Comparison of ENCODE assay signal across 16 mouse cellular contexts in genomic region chr17:93104516-93104915, GRCm38 (mm10).
DNase-seq lines count a peak whose midpoint lies in the region; ATAC-seq lines count a peak whose summit lies in the region.
"Had no signal": no experiment of that assay in that cellular context is flagged by ENCODE, and none has a peak within 500 bp of the region (broad histone marks: within the 10 kb centered on the region; RNA-seq: fewer than 3 reads in every experiment).

No protein-coding gene starts in this region.

- ATAC-seq in granulocyte monocyte progenitor cell, adult 5-6 weeks (replicated peaks; ENCODE audit: poor library complexity, severe bottlenecking) = no peak
- ATAC-seq: hindbrain, embryonic 16.5 days; intestine, embryonic 16.5 days had no signal

- peak; percentile 55 for DNase-seq in layer of hippocampus, adult 11-12 months (ENCODE audit: low spot score)
- no peak for DNase-seq in layer of hippocampus, postnatal 36 days
- peak; percentile 30 to 31 for DNase-seq in right cerebral cortex, adult 2 months (ENCODE audit: low spot score in 2 of 2)
- DNase-seq in right cerebral cortex, postnatal 14 days = no peak
- peak; percentile 65 for DNase-seq in layer of hippocampus, adult 9-11 months
- peak; percentile 92 for DNase-seq in telencephalon, adult 2 months (ENCODE audit: low read depth, low spot score)
- no peak for DNase-seq in gastrocnemius, postnatal 4 days (ENCODE audit: low spot score in 2 of 2)
- DNase-seq: adrenal gland, postnatal 36 days; cerebellum, adult 9-10 months; heart, postnatal 36 days; lung, postnatal 4 days; retina, postnatal 1 day; thymus, adult 2 months had no signal

Comparison
In these comparisons a context has a peak if more than half of its experiments do, and no peak if none do; other contexts are left out.
1. DNase-seq: peak in layer of hippocampus, adult 11-12 months (single experiment), right cerebral cortex, adult 2 months (2 of 2), layer of hippocampus, adult 9-11 months (single experiment) and telencephalon, adult 2 months (single experiment); none in layer of hippocampus, postnatal 36 days (0 of 2), right cerebral cortex, postnatal 14 days (single experiment) and gastrocnemius, postnatal 4 days (0 of 2).